Mouse (Mus musculus): ENCODE results near the gene Ppp1r1a. TPM values are rescaled to one million over a fixed set of nuclear protein-coding genes. Genes with fewer than 3 reads are reported as not detected.

Ppp1r1a gene
- 143 and 161 TPM in 2 replicates for polyA plus RNA-seq (2015; fragmentation: Nextera tagmentation; extraction: Ambion mirVana)

DNA sequence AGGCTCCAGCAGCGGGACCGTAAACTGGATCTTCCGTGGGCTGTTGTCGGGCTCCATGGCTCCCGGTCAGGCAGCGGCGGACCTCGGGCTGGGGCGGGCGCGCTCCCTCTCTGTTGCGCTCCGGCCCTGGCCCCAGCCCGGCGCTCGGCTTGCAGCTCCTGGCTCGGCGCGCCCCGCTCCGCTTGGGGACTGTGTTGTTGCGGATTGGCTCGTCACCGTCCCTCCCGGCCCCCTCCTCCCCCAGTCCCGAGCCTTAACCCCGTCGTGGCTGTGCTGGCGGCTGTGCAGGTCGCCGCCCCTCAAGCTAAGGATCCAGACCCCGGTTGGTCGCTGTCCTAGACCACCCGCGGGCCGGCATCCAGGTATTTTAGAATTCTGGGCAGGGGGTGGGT is at the start of gene Ppp1r1a:
Ppp1r1a (minus strand) TSS at position 182 of the 392 bp plus-strand sequence.
- under 1% methylated on average over 36 of the region's 36 CpGs for whole genome bisulfite sequencing
- Histone ChIP-seq H3K4me1 (ENCODE audit: control insufficient read depth, insufficient read depth, low read depth, low read length) (peaks cover 13% of the 10 kb centered on the region), H3K36me3 (ENCODE audit: control insufficient read depth, insufficient read depth, low read length) (no peaks in the 10 kb centered on the region; the same call in 1 of the 2 replicates), H3K9me3 (ENCODE audit: control insufficient read depth, low read length) (no peaks in the 10 kb centered on the region), H3K27me3 (replicated peaks; ENCODE audit: control insufficient read depth, insufficient read depth, low read length) (no peaks in the 10 kb centered on the region), H3K4me3 (ENCODE audit: low read length) (peak within 1 kb of the TSS; percentile 89), H3K4me2 (ENCODE audit: low read length) (peak within 1 kb of the TSS; percentile 59), H3K9ac (ENCODE audit: low read depth, low read length) (peak within 1 kb of the TSS; percentile 85), H3K27ac (ENCODE audit: low read depth, low read length) (peak within 1 kb of the TSS; percentile 72)
- ATAC-seq = peak; percentile 90

- H3K9ac ChIP-seq (ENCODE audit: low read depth, low read length) = no peak overlapping the region
- H3K9me3 ChIP-seq (ENCODE audit: control insufficient read depth, low read length) = no peaks in the 10 kb centered on the region
- no peak overlapping the region for H3K4me2 ChIP-seq (ENCODE audit: low read length)
- no peaks in the 10 kb centered on the region for H3K4me1 ChIP-seq (ENCODE audit: control insufficient read depth, insufficient read depth, low read depth, low read length)
- H3K27me3 ChIP-seq (replicated peaks; ENCODE audit: control insufficient read depth, insufficient read depth, low read length) = no peaks in the 10 kb centered on the region
- no peak for ATAC-seq
- WGBS = 83% methylated on average over 2 of the region's 2 CpGs
- H3K27ac ChIP-seq (ENCODE audit: low read depth, low read length) = no peak overlapping the region
- H3K36me3 ChIP-seq (ENCODE audit: control insufficient read depth, insufficient read depth, low read length) = no peaks in the 10 kb centered on the region
- no peak overlapping the region for H3K4me3 ChIP-seq (ENCODE audit: low read length)
Measured at GRCm38 (mm10) chr15:103585876-103586275, 48.1 kb upstream of the Ppp1r1a start.

DNA sequence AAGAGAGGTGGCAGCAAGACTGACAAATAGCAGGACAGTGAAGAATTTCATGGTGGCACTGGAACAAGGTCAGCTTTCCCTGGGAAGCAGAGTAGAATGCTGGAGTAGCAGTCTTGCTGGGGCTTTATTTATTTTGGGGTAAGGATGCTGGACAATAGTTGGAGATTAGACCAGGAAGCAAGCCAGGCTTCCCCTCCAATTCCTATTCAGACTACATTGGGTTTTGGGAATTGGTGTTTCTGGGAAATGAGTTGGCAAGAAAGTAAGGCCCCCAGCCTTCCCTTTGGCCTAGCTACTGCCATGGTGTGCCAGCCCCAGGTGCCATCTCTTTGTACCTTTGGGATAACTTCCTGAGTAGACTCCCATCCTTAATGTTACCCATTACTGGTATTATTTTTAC is 27.2 kb upstream of the Ppp1r1a start, which contains the start of gene Glycam1:
Glycam1 (minus strand) TSS at position 101 of the 400 bp plus-strand sequence.
- no peak within 1 kb of the TSS for H3K4me3 ChIP-seq (ENCODE audit: low read length)
- ATAC-seq = no peak
- H3K4me2 ChIP-seq (ENCODE audit: low read length) = no peak within 1 kb of the TSS
- no peaks in the 10 kb centered on the region for H3K27me3 ChIP-seq (replicated peaks; ENCODE audit: control insufficient read depth, insufficient read depth, low read length)
- H3K9ac ChIP-seq (ENCODE audit: low read depth, low read length) = no peak within 1 kb of the TSS
- H3K9me3 ChIP-seq (ENCODE audit: control insufficient read depth, low read length) = no peaks in the 10 kb centered on the region
- no peaks in the 10 kb centered on the region for H3K4me1 ChIP-seq (ENCODE audit: control insufficient read depth, insufficient read depth, low read depth, low read length)
- H3K36me3 ChIP-seq (ENCODE audit: control insufficient read depth, insufficient read depth, low read length) = no peaks in the 10 kb centered on the region
- H3K27ac ChIP-seq (ENCODE audit: low read depth, low read length) = no peak within 1 kb of the TSS

DNA sequence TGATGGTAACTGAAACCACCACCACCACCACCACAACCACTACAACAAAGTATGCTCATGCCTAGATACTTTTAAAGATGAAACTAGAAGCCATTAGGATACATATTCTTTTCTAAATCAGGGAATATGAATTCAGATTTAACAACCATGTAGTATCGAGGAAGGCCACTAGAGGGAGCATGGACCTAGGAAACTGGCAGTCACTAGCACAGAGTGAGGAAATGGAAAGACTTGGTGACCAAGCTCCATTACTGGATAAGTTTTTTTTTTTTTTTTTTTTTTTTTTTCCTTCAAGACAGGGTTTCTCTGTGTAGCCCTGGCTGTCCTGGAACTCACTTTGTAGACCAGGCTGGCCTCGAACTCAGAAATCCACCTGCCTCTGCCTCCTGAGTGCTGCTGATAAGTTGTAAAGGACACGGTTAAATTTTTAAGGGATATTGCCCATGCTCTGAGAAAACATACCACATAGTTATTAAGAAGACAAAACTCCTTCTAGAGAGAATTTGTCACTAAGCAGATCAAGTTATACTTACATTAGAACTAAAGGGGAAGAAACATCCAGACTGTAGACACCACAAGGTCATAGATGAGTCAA is 14.4 kb upstream of the Ppp1r1a start:
- ATAC-seq = peak; percentile 52; the same call in 1 of the 2 replicates
- Histone ChIP-seq H3K4me1 (ENCODE audit: control insufficient read depth, insufficient read depth, low read depth, low read length) (no peaks in the 10 kb centered on the region), H3K9ac (ENCODE audit: low read depth, low read length) (no peak overlapping the region), H3K9me3 (ENCODE audit: control insufficient read depth, low read length) (no peaks in the 10 kb centered on the region), H3K27ac (ENCODE audit: low read depth, low read length) (no peak overlapping the region), H3K4me3 (ENCODE audit: low read length) (no peak overlapping the region), H3K36me3 (ENCODE audit: control insufficient read depth, insufficient read depth, low read length) (no peaks in the 10 kb centered on the region), H3K4me2 (ENCODE audit: low read length) (no peak overlapping the region), H3K27me3 (replicated peaks; ENCODE audit: control insufficient read depth, insufficient read depth, low read length) (no peaks in the 10 kb centered on the region)
- 47% methylated on average over 3 of the region's 3 CpGs for WGBS

DNA sequence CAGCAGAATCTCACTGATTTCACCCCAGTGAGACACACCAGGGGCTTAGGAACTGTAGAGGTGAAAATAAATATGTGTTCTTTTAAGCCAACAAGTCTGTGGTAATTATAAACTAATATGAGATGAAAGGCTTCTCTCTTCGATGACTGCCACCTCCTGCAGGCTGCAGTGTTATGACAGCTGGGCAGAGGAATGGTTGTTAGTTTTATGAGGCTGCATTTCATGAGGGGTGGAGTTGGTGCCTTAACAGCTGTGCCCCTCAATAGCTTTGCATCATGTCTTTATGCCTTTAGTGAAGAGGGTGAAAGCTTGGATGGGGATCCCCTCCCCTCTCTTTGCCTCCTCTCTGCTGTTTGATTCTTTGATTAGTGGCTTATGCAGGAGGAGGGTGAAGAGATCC is 13.2 kb upstream of the Ppp1r1a start:
- no peaks in the 10 kb centered on the region for H3K4me1 ChIP-seq (ENCODE audit: control insufficient read depth, insufficient read depth, low read depth, low read length)
- H3K9ac ChIP-seq (ENCODE audit: low read depth, low read length) = no peak overlapping the region
- H3K36me3 ChIP-seq (ENCODE audit: control insufficient read depth, insufficient read depth, low read length) = no peaks in the 10 kb centered on the region
- no peaks in the 10 kb centered on the region for H3K9me3 ChIP-seq (ENCODE audit: control insufficient read depth, low read length)
- 48% methylated on average over 1 of the region's 1 CpGs for WGBS
- H3K27ac ChIP-seq (ENCODE audit: low read depth, low read length) = no peak overlapping the region
- ATAC-seq = no peak
- H3K4me2 ChIP-seq (ENCODE audit: low read length) = no peak overlapping the region
- no peak overlapping the region for H3K4me3 ChIP-seq (ENCODE audit: low read length)
- H3K27me3 ChIP-seq (replicated peaks; ENCODE audit: control insufficient read depth, insufficient read depth, low read length) = no peaks in the 10 kb centered on the region

DNA sequence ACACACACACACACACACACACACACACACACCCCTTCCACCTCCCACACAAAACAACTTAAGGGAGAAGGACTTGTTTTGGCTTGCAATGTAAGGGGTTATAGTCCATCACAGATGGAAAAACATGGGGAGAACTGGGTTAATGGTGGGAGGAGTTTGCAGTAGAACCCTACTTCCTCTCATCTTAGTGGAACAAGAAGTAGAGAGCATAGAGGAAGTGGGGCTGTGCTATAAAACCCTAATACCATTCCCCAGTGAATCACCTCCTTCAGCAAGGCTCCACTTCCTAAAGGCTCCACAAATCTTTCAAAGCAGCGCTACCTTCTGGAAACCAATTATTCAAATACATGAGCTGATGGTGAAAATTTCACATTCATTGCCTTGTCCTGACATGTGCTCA is 11.7 kb upstream of the Ppp1r1a start:
- 95% methylated on average over 1 of the region's 1 CpGs for WGBS
- Histone ChIP-seq H3K27me3 (replicated peaks; ENCODE audit: control insufficient read depth, insufficient read depth, low read length) (no peaks in the 10 kb centered on the region), H3K36me3 (ENCODE audit: control insufficient read depth, insufficient read depth, low read length) (no peaks in the 10 kb centered on the region), H3K27ac (ENCODE audit: low read depth, low read length) (no peak overlapping the region), H3K4me3 (ENCODE audit: low read length) (no peak overlapping the region), H3K9ac (ENCODE audit: low read depth, low read length) (no peak overlapping the region), H3K9me3 (ENCODE audit: control insufficient read depth, low read length) (no peaks in the 10 kb centered on the region), H3K4me1 (ENCODE audit: control insufficient read depth, insufficient read depth, low read depth, low read length) (no peaks in the 10 kb centered on the region), H3K4me2 (ENCODE audit: low read length) (no peak overlapping the region)
- no peak for ATAC-seq

- Histone ChIP-seq H3K9me3 (ENCODE audit: control insufficient read depth, low read length) (no peaks in the 10 kb centered on the region), H3K4me1 (ENCODE audit: control insufficient read depth, insufficient read depth, low read depth, low read length) (no peaks in the 10 kb centered on the region), H3K27ac (ENCODE audit: low read depth, low read length) (no peak overlapping the region), H3K9ac (ENCODE audit: low read depth, low read length) (no peak overlapping the region), H3K4me2 (ENCODE audit: low read length) (no peak overlapping the region), H3K4me3 (ENCODE audit: low read length) (no peak overlapping the region), H3K36me3 (ENCODE audit: control insufficient read depth, insufficient read depth, low read length) (no peaks in the 10 kb centered on the region), H3K27me3 (replicated peaks; ENCODE audit: control insufficient read depth, insufficient read depth, low read length) (no peaks in the 10 kb centered on the region)
- WGBS = 84% methylated on average over 3 of the region's 3 CpGs
- no peak for ATAC-seq
Measured at GRCm38 (mm10) chr15:103547983-103548382, 10.2 kb upstream of the Ppp1r1a start.

- H3K4me2 ChIP-seq (ENCODE audit: low read length) = no peak overlapping the region
- no peak for ATAC-seq
- H3K27ac ChIP-seq (ENCODE audit: low read depth, low read length) = no peak overlapping the region
- H3K9me3 ChIP-seq (ENCODE audit: control insufficient read depth, low read length) = no peaks in the 10 kb centered on the region
- H3K4me1 ChIP-seq (ENCODE audit: control insufficient read depth, insufficient read depth, low read depth, low read length) = peaks cover 9% of the 10 kb centered on the region; the same call in 1 of the 2 replicates
- H3K36me3 ChIP-seq (ENCODE audit: control insufficient read depth, insufficient read depth, low read length) = no peaks in the 10 kb centered on the region
- no peaks in the 10 kb centered on the region for H3K27me3 ChIP-seq (replicated peaks; ENCODE audit: control insufficient read depth, insufficient read depth, low read length)
- H3K9ac ChIP-seq (ENCODE audit: low read depth, low read length) = no peak overlapping the region
- H3K4me3 ChIP-seq (ENCODE audit: low read length) = no peak overlapping the region
Measured at GRCm38 (mm10) chr15:103542526-103542925, 4.7 kb upstream of the Ppp1r1a start.

DNA sequence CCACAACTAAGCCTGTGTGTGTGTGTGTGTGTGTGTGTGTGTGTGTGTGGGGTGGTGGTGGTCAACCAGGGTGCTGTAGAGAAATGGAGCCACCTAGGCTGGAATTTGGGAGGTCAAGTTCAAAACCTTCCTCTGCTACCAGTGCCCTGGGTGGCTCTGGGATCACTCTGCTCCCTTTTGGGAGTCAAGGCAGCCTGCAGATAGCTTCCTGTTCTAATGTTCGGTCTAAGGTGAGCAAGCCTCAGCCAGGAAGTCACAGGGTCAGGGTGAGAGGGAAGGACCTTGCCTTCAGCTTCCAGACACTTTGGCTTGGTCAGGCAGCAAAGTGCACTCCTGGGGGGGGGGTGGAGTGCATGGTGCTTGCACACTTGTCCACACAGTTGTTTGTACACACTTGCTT is 2.8 kb upstream of the Ppp1r1a start:
- Histone ChIP-seq H3K9me3 (ENCODE audit: control insufficient read depth, low read length) (no peaks in the 10 kb centered on the region), H3K27ac (ENCODE audit: low read depth, low read length) (no peak overlapping the region), H3K36me3 (ENCODE audit: control insufficient read depth, insufficient read depth, low read length) (no peaks in the 10 kb centered on the region), H3K9ac (ENCODE audit: low read depth, low read length) (no peak overlapping the region), H3K4me2 (ENCODE audit: low read length) (no peak overlapping the region), H3K27me3 (replicated peaks; ENCODE audit: control insufficient read depth, insufficient read depth, low read length) (no peaks in the 10 kb centered on the region), H3K4me3 (ENCODE audit: low read length) (no peak overlapping the region), H3K4me1 (ENCODE audit: control insufficient read depth, insufficient read depth, low read depth, low read length) (peaks cover 13% of the 10 kb centered on the region)
- 90% methylated on average over 1 of the region's 1 CpGs for WGBS
- no peak for ATAC-seq
